ENCODE assay signal across 1 mouse cellular context in the genomic region with DNA sequence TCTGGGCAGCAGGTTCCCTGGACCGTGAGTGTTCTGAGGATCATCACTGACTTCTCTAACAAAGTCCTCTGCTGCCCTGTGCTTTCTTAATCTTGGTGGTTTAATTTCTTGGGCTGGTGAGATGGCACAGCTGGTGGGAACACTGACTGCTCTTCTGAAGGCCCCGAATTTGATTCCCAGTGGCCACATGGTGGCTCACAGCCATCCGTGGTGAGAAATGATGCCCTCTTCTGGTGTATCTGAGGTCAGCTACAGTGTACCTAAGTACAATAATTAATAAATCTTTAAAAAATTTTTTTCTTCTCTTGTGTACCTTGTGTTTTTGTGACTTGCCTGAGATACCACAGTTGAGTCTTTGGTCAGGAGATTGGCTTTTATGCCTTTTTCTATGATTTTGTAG.
TF ChIP-seq lines count a peak whose summit lies in the region.

No protein-coding gene starts in this region.

TF ChIP-seq in MEL, 35 proteins besides CTCF, POLR2A, EP300 and RAD21 (continued from another document):
- TF ChIP-seq SMC3 (IDR thresholded peaks at IDR 0.05; ENCODE audit: low read depth, low read length) (peak; percentile 65), ZC3H11A (IDR thresholded peaks at IDR 0.05; ENCODE audit: low read depth, low read length) (peak; percentile 36)
TF ChIP-seq in MEL: peak in this region for 3; not testable (repeated sequence) for 32.
